20 mouse cellular contexts compared by ENCODE assay signal in the genomic region with DNA sequence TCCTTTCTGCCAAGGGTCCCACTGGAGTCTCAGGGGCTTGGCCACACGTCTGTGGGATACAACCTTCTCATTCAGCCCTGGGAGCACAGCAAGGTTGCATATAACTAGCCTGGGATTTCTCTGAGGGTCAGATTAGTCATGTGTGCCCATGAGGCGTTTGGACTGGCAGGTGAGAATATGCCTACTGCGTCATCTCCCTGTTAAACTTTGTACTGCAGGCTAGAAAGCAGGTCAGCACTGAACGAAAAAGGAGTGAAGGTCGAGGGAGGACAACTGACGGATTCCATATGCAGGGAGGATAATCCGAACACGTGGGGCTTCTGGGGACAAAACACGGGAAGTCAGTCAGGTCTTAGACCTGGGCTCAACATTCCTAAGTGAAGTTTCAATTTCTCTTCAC. TPM values are rescaled to one million over a fixed set of nuclear protein-coding genes. Genes with fewer than 3 reads are reported as not detected.
"Had no signal": no experiment of that assay in that cellular context is flagged by ENCODE, and none has a peak within 500 bp of the region (broad histone marks: within the 10 kb centered on the region; RNA-seq: fewer than 3 reads in every experiment).

No protein-coding gene starts in this region.

- H3K4me1 ChIP-seq: limb, embryonic 12.5 days; liver, embryonic 15.5 days; midbrain, embryonic 12.5 days; neural tube, embryonic 13.5 days had no signal

- H3K9me3 ChIP-seq: limb, embryonic 12.5 days; liver, embryonic 15.5 days; midbrain, embryonic 12.5 days; neural tube, embryonic 13.5 days had no signal

- H3K4me3 ChIP-seq: limb, embryonic 12.5 days; liver, embryonic 15.5 days; midbrain, embryonic 12.5 days; neural tube, embryonic 13.5 days had no signal

- H3K36me3 ChIP-seq: limb, embryonic 12.5 days; liver, embryonic 15.5 days; midbrain, embryonic 12.5 days had no signal

- H3K27ac ChIP-seq: limb, embryonic 12.5 days; liver, embryonic 15.5 days; macrophage; midbrain, embryonic 12.5 days; neural tube, embryonic 13.5 days had no signal

- DNase-seq: layer of hippocampus, adult 9-11 months; layer of hippocampus, postnatal 36 days; lung, adult 2 months; lung, postnatal 14 days; right cerebral cortex, postnatal 25 days; thymus, postnatal 36 days had no signal

- H3K4me2 ChIP-seq: limb, embryonic 12.5 days; liver, embryonic 11.5 days; liver, embryonic 15.5 days; midbrain, embryonic 12.5 days; neural tube, embryonic 13.5 days had no signal

- H3K9ac ChIP-seq: limb, embryonic 12.5 days; liver, embryonic 15.5 days; midbrain, embryonic 12.5 days; neural tube, embryonic 13.5 days had no signal

- H3K27me3 ChIP-seq: limb, embryonic 12.5 days; liver, embryonic 15.5 days; midbrain, embryonic 12.5 days; neural tube, embryonic 13.5 days had no signal

- ATAC-seq: intestine, embryonic 16.5 days; midbrain, embryonic 16.5 days had no signal

RNA-seq across cellular contexts. Expression of a gene that starts 22.8 kb away (rescaled TPM):
- total RNA-seq: layer of hippocampus, adult 18-20 months; layer of hippocampus, postnatal 36 days; left cerebral cortex, postnatal 36 days; megakaryocyte-erythroid progenitor cell, adult 5-6 weeks had no signal
- polyA plus RNA-seq: intestine, embryonic 16.5 days; limb, embryonic 12.5 days; liver, embryonic 11.5 days; liver, embryonic 15.5 days; lung, adult 2 months; macrophage; midbrain, embryonic 12.5 days; midbrain, embryonic 16.5 days; neural tube, embryonic 13.5 days; small intestine, adult 2 months; stomach, embryonic 16.5 days; thymus, postnatal 0 days had no signal
